Mouse (Mus musculus) C2C12 (cell line): ENCODE data around the gene Arhgap17.

Source experiments
- CTCF ChIP-seq: IDR thresholded peaks from one replicate; pipeline ENCODE4 v1.5.1; 2011; ENCODE audit not compliant: control insufficient read depth, insufficient read depth, insufficient read length
- USF1 ChIP-seq: IDR thresholded peaks from one replicate; pipeline ENCODE4 v1.6.1; 2011; ENCODE audit warnings: low read depth, mild to moderate bottlenecking, control low read depth, moderate library complexity

DNA sequence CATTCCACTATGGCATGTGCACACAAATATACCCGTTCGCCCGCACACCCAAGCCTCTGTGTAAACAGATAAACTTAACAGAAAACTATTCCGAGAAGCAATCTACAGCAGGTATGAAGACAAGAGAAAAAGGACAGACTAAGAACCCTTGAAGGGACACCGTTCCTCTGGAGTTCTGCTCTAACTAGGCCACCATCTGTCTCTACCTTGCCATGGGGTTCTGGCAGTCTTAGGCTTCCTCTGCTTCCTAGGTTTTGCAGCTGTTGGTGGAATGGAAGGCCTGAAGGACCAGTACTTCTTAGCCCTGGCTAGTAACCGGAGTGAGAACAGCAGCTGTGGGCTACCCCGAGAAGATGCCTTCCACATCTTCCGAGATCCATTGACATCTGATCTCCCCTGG lies 111.6 kb downstream of the Arhgap17 start:
- TF ChIP-seq CTCF (no peak), USF1 (no peak)
